Mouse (Mus musculus): Measurements from ENCODE around the gene Lipi. TPM values are rescaled to one million over a fixed set of nuclear protein-coding genes. Genes with fewer than 3 reads are reported as not detected.

The Lipi gene
- not detected for polyA plus RNA-seq (2014; fragmentation: Illumina TruSeq; extraction: RNeasy Lipid Tissue Mini Kit (QIAGEN cat#74804); ENCODE audit: insufficient read depth, low read depth, low replicate concordance)

DNA sequence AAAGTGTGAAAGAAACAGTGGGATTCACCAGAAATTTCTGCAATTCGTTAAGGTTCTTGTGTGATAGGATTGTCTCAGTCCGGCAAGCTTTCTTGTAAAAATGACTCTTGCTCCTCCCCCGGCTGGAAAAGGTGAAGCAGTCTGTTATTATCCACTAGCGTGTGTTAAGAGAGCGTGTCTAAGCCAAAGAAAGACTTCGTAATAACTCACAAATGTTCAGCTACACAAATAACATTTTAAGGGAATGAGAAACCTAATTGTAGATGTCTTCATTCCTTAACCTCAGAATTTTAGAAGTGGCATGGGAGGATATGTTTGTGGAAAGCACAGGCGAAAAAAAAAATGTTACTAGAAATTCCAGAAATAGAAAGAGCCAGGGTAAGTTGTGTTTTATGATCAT, at the start of gene Lipi:
Lipi (minus strand) TSS at position 101 of the 400 bp plus-strand sequence.

DNA sequence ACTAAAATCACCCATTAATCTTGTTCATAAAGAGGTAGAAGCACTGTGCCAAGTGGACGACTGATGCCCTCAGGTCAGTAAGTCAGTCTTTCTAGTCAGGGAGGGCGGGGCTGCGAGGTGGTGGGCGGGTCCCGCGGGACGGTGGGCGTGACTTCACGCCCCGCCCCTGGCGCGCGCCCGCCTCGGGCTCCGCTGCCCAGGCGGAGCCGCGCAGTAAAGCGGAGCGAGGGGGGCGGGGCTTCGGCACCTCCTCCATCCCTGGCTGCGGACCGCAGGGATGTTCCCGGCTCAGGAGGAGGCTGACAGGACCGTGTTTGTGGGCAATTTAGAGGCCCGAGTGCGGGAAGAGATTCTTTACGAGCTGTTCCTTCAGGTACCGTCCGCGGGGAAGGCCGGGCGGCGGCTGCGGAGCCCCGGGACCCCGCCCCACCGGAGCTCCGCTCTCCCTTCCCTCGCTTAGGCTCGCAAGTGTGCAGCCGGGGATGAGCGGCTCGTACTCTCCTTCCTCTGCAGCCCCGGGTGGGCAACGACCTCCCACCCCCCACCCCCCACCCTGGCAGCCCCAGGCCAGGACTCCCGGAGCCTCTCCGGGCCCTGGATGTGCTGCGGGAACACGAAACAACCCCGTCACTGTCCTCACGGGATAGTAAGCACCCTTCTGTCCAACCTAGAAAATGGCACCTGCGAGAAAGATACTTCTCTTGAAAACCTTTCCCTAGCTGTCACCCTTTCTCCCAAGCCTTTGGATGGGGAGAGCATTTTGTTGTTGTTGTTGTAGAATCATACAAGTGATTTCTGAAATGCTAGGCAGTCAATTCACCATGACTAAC, 7.0 kb upstream of the Lipi start, which contains the start of gene Rbm11:
Rbm11 (plus strand) TSS at position 174 of the 830 bp plus-strand sequence.

Other genes with a start within 250 kb of the Lipi start
- gene Rbm11, start 6.8 kb upstream of the Lipi start, polyA plus RNA-seq (2014; fragmentation: Illumina TruSeq; extraction: RNeasy Lipid Tissue Mini Kit (QIAGEN cat#74804); ENCODE audit: insufficient read depth, low read depth, low replicate concordance): 0.13 TPM
- gene Hspa13, start 181.0 kb upstream of the Lipi start, polyA plus RNA-seq (2014; fragmentation: Illumina TruSeq; extraction: RNeasy Lipid Tissue Mini Kit (QIAGEN cat#74804); ENCODE audit: insufficient read depth, low read depth, low replicate concordance): 13.2 TPM